In the genomic region with DNA sequence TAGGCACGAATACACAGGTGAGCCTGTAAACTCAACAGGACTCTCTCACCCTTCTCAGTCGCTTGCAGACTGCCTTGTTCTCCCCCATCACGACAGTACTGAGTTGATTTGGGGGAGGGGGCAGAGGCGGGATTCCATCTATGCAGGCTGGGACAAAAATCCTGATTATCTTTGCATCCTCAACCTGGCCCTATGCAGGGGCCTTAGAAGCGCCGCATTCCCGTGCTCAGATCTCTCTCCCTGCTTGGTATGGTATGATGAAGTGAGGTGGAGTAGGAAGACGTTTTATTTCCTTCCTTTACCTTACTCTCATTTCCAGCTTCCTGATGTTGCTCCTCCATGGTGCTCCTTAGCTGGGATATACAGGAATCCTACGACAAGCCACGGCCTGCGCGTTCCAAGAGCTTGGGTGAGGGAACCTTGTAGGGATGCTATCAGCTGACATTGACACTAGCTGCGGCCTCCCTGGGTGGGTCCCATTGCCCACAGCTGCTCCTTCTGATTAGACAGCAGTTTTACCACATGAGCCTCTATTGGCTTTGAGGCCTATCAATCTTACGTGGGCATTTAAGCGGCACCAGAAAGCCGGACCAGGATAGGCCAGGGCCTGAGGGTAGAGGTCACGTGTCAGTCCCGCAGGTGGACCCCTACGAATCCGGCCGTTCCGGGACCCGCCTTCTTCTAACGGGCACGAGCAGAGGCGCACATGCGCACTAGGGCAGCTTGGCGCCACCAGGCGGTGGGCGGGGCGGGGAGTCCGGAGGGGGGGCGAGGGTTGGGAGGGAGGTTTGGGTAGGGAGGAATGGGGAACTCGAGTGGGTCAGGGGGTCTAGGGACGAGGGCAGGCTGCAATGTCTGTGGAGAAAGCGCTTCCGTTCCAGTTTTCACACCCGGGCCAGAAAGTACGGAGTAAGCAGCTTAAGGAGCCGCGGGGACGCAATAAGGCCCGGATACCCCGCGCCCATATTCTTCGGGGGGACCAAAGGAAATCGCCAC, we compare ENCODE assay signal across 8 mouse cellular contexts. TPM values are rescaled to one million over a fixed set of nuclear protein-coding genes. Genes with fewer than 3 reads are reported as not detected.
DNase-seq lines count a peak whose midpoint lies in the region; ATAC-seq lines count a peak whose summit lies in the region.

A gene (minus strand): TSS at position 508 of the 996 bp plus-strand sequence.

- peaks cover 8% of the 10 kb centered on the region; the same call in 1 of the 2 replicates for H3K36me3 ChIP-seq in heart, embryonic 13.5 days
- H3K36me3 ChIP-seq in liver, embryonic 13.5 days = no peaks in the 10 kb centered on the region
- H3K36me3 ChIP-seq in stomach, embryonic 16.5 days (ENCODE audit: control insufficient read depth, insufficient read depth, low read length) = no peaks in the 10 kb centered on the region

- peak; percentile 99 for ATAC-seq in heart, embryonic 13.5 days (ENCODE audit: extremely low read depth, insufficient number of reproducible peaks, low FRiP score, low TSS enrichment)
- ATAC-seq in liver, embryonic 13.5 days (ENCODE audit: low read depth) = peak; percentile 99
- ATAC-seq in stomach, embryonic 16.5 days (ENCODE audit: insufficient read depth, low FRiP score) = peak; percentile 98

- H3K27ac ChIP-seq in brown adipose tissue, adult 24 weeks (replicated peaks; ENCODE audit: low read depth, low read length) = peak within 1 kb of the TSS; percentile 11; the same call in 1 of the 2 replicates
- H3K27ac ChIP-seq in heart, embryonic 13.5 days (replicated peaks) = peak within 1 kb of the TSS; percentile 66
- H3K27ac ChIP-seq in liver, embryonic 13.5 days = peak within 1 kb of the TSS; percentile 81
- H3K27ac ChIP-seq in stomach, embryonic 16.5 days (ENCODE audit: low read length) = peak within 1 kb of the TSS; percentile 52

- H3K4me2 ChIP-seq in heart, embryonic 13.5 days = peak within 1 kb of the TSS; percentile 80
- peak within 1 kb of the TSS; percentile 94 for H3K4me2 ChIP-seq in liver, embryonic 13.5 days
- peak within 1 kb of the TSS; percentile 86 for H3K4me2 ChIP-seq in stomach, embryonic 16.5 days (ENCODE audit: low read depth, low read length)

- H3K9ac ChIP-seq in heart, embryonic 13.5 days = peak within 1 kb of the TSS; percentile 83
- peak within 1 kb of the TSS; percentile 77 for H3K9ac ChIP-seq in liver, embryonic 13.5 days
- H3K9ac ChIP-seq in stomach, embryonic 16.5 days (ENCODE audit: low read length) = peak within 1 kb of the TSS; percentile 72

- peaks cover 11% of the 10 kb centered on the region for H3K4me1 ChIP-seq in brown adipose tissue, adult 24 weeks (ENCODE audit: control insufficient read depth, insufficient read depth, insufficient read length, low read length)
- peaks cover 32% of the 10 kb centered on the region for H3K4me1 ChIP-seq in heart, embryonic 13.5 days
- H3K4me1 ChIP-seq in liver, embryonic 13.5 days (replicated peaks) = peaks cover 40% of the 10 kb centered on the region
- 0 out of 2 replicates have a peak, but pooled peaks cover 7% of the 10 kb centered on the region for H3K4me1 ChIP-seq in stomach, embryonic 16.5 days (ENCODE audit: control insufficient read depth, insufficient read depth, low read length)

- H3K4me3 ChIP-seq in brown adipose tissue, adult 24 weeks (ENCODE audit: insufficient read depth, low read depth, low read length) = peak within 1 kb of the TSS; percentile 67
- H3K4me3 ChIP-seq in heart, embryonic 13.5 days = peak within 1 kb of the TSS; percentile 62
- H3K4me3 ChIP-seq in liver, embryonic 13.5 days (replicated peaks) = peak within 1 kb of the TSS; percentile 66
- H3K4me3 ChIP-seq in stomach, embryonic 16.5 days (replicated peaks; ENCODE audit: low read length) = peak within 1 kb of the TSS; percentile 51

- H3K27me3 ChIP-seq in heart, embryonic 13.5 days (replicated peaks) = no peaks in the 10 kb centered on the region
- no peaks in the 10 kb centered on the region for H3K27me3 ChIP-seq in liver, embryonic 13.5 days
- H3K27me3 ChIP-seq in stomach, embryonic 16.5 days (ENCODE audit: control insufficient read depth, insufficient read depth, low read length) = no peaks in the 10 kb centered on the region

- peaks cover 6% of the 10 kb centered on the region; the same call in 1 of the 2 replicates for H3K9me3 ChIP-seq in heart, embryonic 13.5 days
- H3K9me3 ChIP-seq in liver, embryonic 13.5 days (replicated peaks) = no peaks in the 10 kb centered on the region
- no peaks in the 10 kb centered on the region for H3K9me3 ChIP-seq in stomach, embryonic 16.5 days (replicated peaks; ENCODE audit: control insufficient read depth, low read length)

- peak; percentile 97 for DNase-seq in CD4-positive, CD25-positive, alpha-beta regulatory T cell, adult 2 months (ENCODE audit: low read depth, low spot score)
- DNase-seq in fat pad, adult 2 months (ENCODE audit: extremely low read depth, low read depth, low spot score) = peak; percentile 57
- DNase-seq in kidney, postnatal 10 days = peak; percentile 98
- DNase-seq in liver, embryonic 13.5 days = peak; percentile 97
- DNase-seq in neural tube, embryonic 10.5 days (ENCODE audit: extremely low spot score, low spot score) = peak; percentile 94

- 3% methylated on average over 47 of the region's 47 CpGs for WGBS in heart, embryonic 13.5 days
- WGBS in liver, embryonic 13.5 days (ENCODE audit: insufficient replicate concordance) = 2% methylated on average over 47 of the region's 47 CpGs
- 3% methylated on average over 47 of the region's 47 CpGs for WGBS in stomach, embryonic 16.5 days

RNA-seq across cellular contexts. Expression of the gene that starts here (rescaled TPM):
- 2.7 and 7.0 TPM in 2 replicates for polyA plus RNA-seq in brown adipose tissue, adult 24 weeks (2012; ENCODE audit: insufficient read depth, insufficient read length, missing spikeins)
- 13.5 and 14.8 TPM in 2 replicates for polyA plus RNA-seq in heart, embryonic 13.5 days (2015; fragmentation: Nextera tagmentation; extraction: Ambion mirVana)
- polyA plus RNA-seq in liver, embryonic 13.5 days (2015; fragmentation: Nextera tagmentation; extraction: Ambion mirVana) = 6.4 and 7.0 TPM in 2 replicates
- polyA plus RNA-seq in stomach, embryonic 16.5 days (2015; fragmentation: Nextera tagmentation; extraction: Ambion mirVana) = 9.5 and 10.8 TPM in 2 replicates

Comparison
In these comparisons a context has a peak if more than half of its experiments do, and no peak if none do; other contexts are left out.
1. Peak in every context shown above with its lines: DNase-seq, ATAC-seq, H3K4me3 ChIP-seq and H3K27ac ChIP-seq.
2. H3K27ac ChIP-seq: peak in every context shown above with its lines; median percentile 81 in liver, embryonic 13.5 days; 66 in heart, embryonic 13.5 days; 52 in stomach, embryonic 16.5 days; 11 in brown adipose tissue, adult 24 weeks.